Mouse (Mus musculus) kidney, postnatal 14 days (tissue): ENCODE measurements around the gene Cytip.
A peak's percentile ranks its signal among the peaks of the same experiment; 100 is the strongest.
"Not testable (repeated sequence)": the region's sequence is repeated elsewhere in the genome, so short reads cannot be mapped to it uniquely, and the experiment has no call there.

ENCODE experiments used
- DNase-seq: peaks from one replicate; pipeline ENCODE4 v3.0.0; 2022; ENCODE audit warnings: mixed read lengths

The Cytip gene

GRCm38 (mm10) chr2:58160541-58161307 is 34.6 kb downstream of the Cytip start:
- DNase-seq, result peak; percentile 43

- DNase-seq, result no peak
Measured at GRCm38 (mm10) chr2:58159880-58160279, 35.5 kb downstream of the Cytip start.

- no peak for DNase-seq
Measured at GRCm38 (mm10) chr2:58159121-58159520, 36.2 kb downstream of the Cytip start.

- no peak for DNase-seq
Measured at GRCm38 (mm10) chr2:58158539-58158938, 36.8 kb downstream of the Cytip start.

GRCm38 (mm10) chr2:58158107-58158506 is 37.2 kb downstream of the Cytip start:
- DNase-seq, result no peak

- DNase-seq, result no peak
Measured at GRCm38 (mm10) chr2:58157466-58157865, 37.9 kb downstream of the Cytip start.

- no peak for DNase-seq
Measured at GRCm38 (mm10) chr2:58156495-58157392, 38.6 kb downstream of the Cytip start.

- DNase-seq, result no peak
Measured at GRCm38 (mm10) chr2:58156108-58156415, 39.3 kb downstream of the Cytip start.

- no peak for DNase-seq
Measured at GRCm38 (mm10) chr2:58155271-58156107, 39.8 kb downstream of the Cytip start.

- no peak for DNase-seq
Measured at GRCm38 (mm10) chr2:58154555-58154954, 40.8 kb downstream of the Cytip start.

GRCm38 (mm10) chr2:58153742-58154141 is 41.6 kb downstream of the Cytip start:
- DNase-seq, result no peak

GRCm38 (mm10) chr2:58149983-58150405 is 45.3 kb downstream of the Cytip start:
- DNase-seq, result no peak

GRCm38 (mm10) chr2:58146572-58146971 is 48.8 kb downstream of the Cytip start:
- no peak for DNase-seq

- DNase-seq, result no peak
Measured at GRCm38 (mm10) chr2:58140531-58140930, 54.8 kb downstream of the Cytip start.

GRCm38 (mm10) chr2:58138611-58139010 is 56.7 kb downstream of the Cytip start:
- DNase-seq, result no peak

GRCm38 (mm10) chr2:58137676-58138075 is 57.7 kb downstream of the Cytip start:
- DNase-seq, result no peak

- no peak for DNase-seq
Measured at GRCm38 (mm10) chr2:58136526-58136925, 58.8 kb downstream of the Cytip start.

GRCm38 (mm10) chr2:58135061-58135463 is 60.3 kb downstream of the Cytip start:
- DNase-seq, result no peak

- no peak for DNase-seq
Measured at GRCm38 (mm10) chr2:58132597-58132996, 62.7 kb downstream of the Cytip start.

- DNase-seq, result no peak
Measured at GRCm38 (mm10) chr2:58129903-58130302, 65.4 kb downstream of the Cytip start.

- no peak for DNase-seq
Measured at GRCm38 (mm10) chr2:58111105-58111504, 84.2 kb downstream of the Cytip start.

- not testable (repeated sequence) for DNase-seq
Measured at GRCm38 (mm10) chr2:58107887-58108286, 87.4 kb downstream of the Cytip start.

GRCm38 (mm10) chr2:58107046-58107445 is 88.3 kb downstream of the Cytip start:
- DNase-seq, result no peak
